Mouse (Mus musculus) limb, embryonic 11.5 days (tissue): ENCODE measurements at regions not wholly inside any gene's neighbourhood (a gene's known extent, or its start where the extent isn't known, plus 50 kb on each side); places are given as distances from the start of the nearest gene placed in this dataset.

Source experiments
- ATAC-seq: fragments of 200-750 bp; cut with Nextera tagmentation; 2 replicates; pipeline ENCODE4 v1.8.0; 2017; ENCODE audit warnings: low read depth; ENCODE audit not compliant: insufficient number of reproducible peaks, low FRiP score, low TSS enrichment
- DNase-seq: peaks from one replicate; pipeline ENCODE4 v3.0.0-alpha.2; 2015; ENCODE audit warnings: low spot score
- H3K27ac ChIP-seq: fragments of 300-500 bp; sonication (generic); replicated peaks from 2 replicates; pipeline ENCODE4 v1.5.1; 2014; ENCODE audit warnings: low read depth, mild to moderate bottlenecking, low read length
- H3K27me3 ChIP-seq: fragments of 300-500 bp; sonication (generic); 2 replicates; pipeline ENCODE4 v1.6.1; 2014; ENCODE audit warnings: mild to moderate bottlenecking, low read length, mixed read lengths; ENCODE audit not compliant: control insufficient read depth, insufficient read depth
- H3K36me3 ChIP-seq: fragments of 300-500 bp; sonication (generic); 2 replicates; pipeline ENCODE4 v1.6.1; 2014; ENCODE audit warnings: mild to moderate bottlenecking, low read length, moderate library complexity, mixed read lengths; ENCODE audit not compliant: control insufficient read depth, insufficient read depth
- H3K4me1 ChIP-seq: fragments of 300-500 bp; sonication (generic); 2 replicates; pipeline ENCODE4 v1.6.1; 2014; ENCODE audit warnings: low read length, mixed read lengths; ENCODE audit not compliant: control insufficient read depth, insufficient read depth
- H3K4me2 ChIP-seq: fragments of 300-500 bp; sonication (generic); 2 replicates; pipeline ENCODE4 v1.6.1; 2014; ENCODE audit warnings: low read depth, mild to moderate bottlenecking, moderate library complexity; ENCODE audit not compliant: severe bottlenecking
- H3K4me3 ChIP-seq: fragments of 300-500 bp; sonication (generic); 2 replicates; pipeline ENCODE4 v1.5.1; 2014; ENCODE audit warnings: low read depth, low read length
- H3K9ac ChIP-seq: fragments of 300-500 bp; sonication (generic); 2 replicates; pipeline ENCODE4 v1.6.1; 2014; ENCODE audit warnings: mild to moderate bottlenecking, low read length
- H3K9me3 ChIP-seq: fragments of 300-500 bp; sonication (generic); 2 replicates; pipeline ENCODE4 v1.6.1; 2016; ENCODE audit warnings: low read length; ENCODE audit not compliant: control insufficient read depth
- WGBS: fragments of 180-500 bp; shearing (Covaris S2); extraction: QIAGEN DNeasy Blood & Tissue Kit; methylation state at CpG from one replicate; pipeline ENCODE4 v1.1.7; 2014; 5-methylcytosine and 5-hydroxymethylcytosine counted together

DNA sequence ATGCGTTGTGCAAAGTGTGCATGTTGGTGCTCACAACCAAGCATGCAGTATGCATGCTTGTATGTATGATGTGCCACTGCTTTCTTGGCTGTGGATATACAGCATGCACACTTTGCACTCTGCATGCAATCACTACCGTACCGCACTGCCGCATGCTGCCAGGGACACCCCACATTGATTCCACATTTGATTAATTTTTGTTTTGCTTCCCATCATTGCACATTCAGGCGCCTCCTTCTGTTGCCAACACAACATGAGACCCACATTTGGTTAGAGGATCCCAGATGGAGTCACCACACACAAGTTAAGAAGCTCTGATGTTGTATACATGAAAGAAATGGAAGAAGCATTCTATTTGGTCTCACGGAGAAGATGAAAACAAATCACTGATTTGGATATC lies 211.2 kb upstream of the Id4 start:
- WGBS: 94% methylated on average over 6 of the region's 6 CpGs
- no peak for ATAC-seq
- no peak for DNase-seq

DNA sequence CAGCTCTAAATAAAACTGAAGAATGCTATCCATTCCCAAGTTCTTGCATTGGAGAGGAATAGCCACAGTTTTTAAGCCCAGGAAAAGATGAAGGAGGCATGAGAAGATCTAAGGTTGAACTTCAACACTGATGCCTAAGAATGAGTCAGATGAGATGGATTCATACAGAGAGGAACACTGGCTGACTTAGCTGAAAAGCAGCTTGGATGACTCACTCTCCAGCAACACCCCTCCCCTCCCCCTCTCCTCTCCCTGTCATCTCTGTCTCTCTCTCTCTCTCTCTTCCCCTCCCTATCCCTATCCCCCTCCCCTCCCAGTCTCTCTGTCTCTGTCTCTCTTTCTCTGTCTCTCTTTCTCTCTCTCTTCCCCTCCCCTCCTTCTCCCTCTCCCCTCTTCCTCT lies 186.4 kb upstream of the Id4 start:
- no peak overlapping the region for H3K4me3 ChIP-seq
- ATAC-seq (no peak), DNase-seq (no peak)
- no peak overlapping the region for H3K9ac ChIP-seq
- H3K27ac ChIP-seq: no peak overlapping the region
- H3K9me3 ChIP-seq: no peaks in the 10 kb centered on the region
- H3K36me3 ChIP-seq: no peaks in the 10 kb centered on the region
- H3K27me3 ChIP-seq: no peaks in the 10 kb centered on the region
- H3K4me2 ChIP-seq: no peak overlapping the region
- no peaks in the 10 kb centered on the region for H3K4me1 ChIP-seq

More for the DNA sequence above, 211.2 kb upstream of the Id4 start:
- Histone ChIP-seq H3K9me3 (no peaks in the 10 kb centered on the region), H3K27ac (no peak overlapping the region), H3K4me3 (no peak overlapping the region), H3K9ac (no peak overlapping the region), H3K36me3 (no peaks in the 10 kb centered on the region), H3K27me3 (no peaks in the 10 kb centered on the region), H3K4me2 (no peak overlapping the region), H3K4me1 (no peaks in the 10 kb centered on the region)

DNA sequence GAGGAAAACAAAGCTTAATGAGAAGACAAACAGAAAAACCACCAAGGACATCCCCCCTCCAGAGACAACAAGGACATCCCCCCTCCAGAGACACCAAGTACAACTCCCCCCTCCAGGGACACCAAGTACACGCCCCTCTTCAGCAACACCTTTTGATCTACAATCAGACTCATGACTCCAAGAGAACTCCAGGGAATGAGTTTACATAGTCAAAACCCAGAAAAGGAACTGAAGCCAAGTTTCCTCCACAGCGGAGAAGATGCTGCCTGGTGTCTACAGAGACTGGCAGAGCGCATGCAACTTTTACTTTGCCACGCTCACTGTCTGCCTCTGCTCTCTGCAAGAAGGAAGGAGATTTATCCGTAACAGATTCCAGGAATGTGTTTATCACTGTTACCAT lies 185.7 kb upstream of the Id4 start:
- 72% methylated on average over 5 of the region's 5 CpGs for WGBS

DNA sequence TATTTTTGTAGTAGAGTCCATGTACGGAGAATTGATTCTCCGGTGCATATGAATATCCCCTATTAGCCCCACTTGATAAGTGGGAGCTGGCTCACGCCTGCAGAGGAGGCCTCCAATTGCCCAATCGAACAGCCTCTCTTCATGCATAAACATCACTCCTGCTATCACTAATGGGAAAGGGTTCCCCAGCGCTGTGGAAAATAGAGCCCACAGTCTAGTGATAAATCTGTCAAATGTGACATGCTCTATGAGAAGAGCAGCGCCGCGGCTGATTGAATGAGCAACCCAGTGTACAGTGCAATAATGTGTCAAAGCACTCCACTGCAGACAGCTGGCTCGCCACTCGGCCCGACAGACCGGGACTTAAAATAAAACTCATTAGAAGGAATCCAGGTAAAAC lies 182.8 kb upstream of the Id4 start:
- Histone ChIP-seq H3K36me3 (no peaks in the 10 kb centered on the region), H3K4me2 (no peak overlapping the region), H3K4me1 (no peaks in the 10 kb centered on the region), H3K27me3 (no peaks in the 10 kb centered on the region), H3K9ac (no peak overlapping the region), H3K9me3 (no peaks in the 10 kb centered on the region), H3K4me3 (no peak overlapping the region), H3K27ac (no peak overlapping the region)
- WGBS: 74% methylated on average over 12 of the region's 12 CpGs
- DNase-seq (no peak), ATAC-seq (no peak)

More for the DNA sequence above, 185.7 kb upstream of the Id4 start:
- DNase-seq (no peak), ATAC-seq (no peak)
- no peaks in the 10 kb centered on the region for H3K36me3 ChIP-seq
- H3K27ac ChIP-seq: no peak overlapping the region
- no peaks in the 10 kb centered on the region for H3K9me3 ChIP-seq
- no peak overlapping the region for H3K4me2 ChIP-seq
- no peak overlapping the region for H3K9ac ChIP-seq
- no peak overlapping the region for H3K4me3 ChIP-seq
- no peaks in the 10 kb centered on the region for H3K27me3 ChIP-seq
- H3K4me1 ChIP-seq: no peaks in the 10 kb centered on the region

DNA sequence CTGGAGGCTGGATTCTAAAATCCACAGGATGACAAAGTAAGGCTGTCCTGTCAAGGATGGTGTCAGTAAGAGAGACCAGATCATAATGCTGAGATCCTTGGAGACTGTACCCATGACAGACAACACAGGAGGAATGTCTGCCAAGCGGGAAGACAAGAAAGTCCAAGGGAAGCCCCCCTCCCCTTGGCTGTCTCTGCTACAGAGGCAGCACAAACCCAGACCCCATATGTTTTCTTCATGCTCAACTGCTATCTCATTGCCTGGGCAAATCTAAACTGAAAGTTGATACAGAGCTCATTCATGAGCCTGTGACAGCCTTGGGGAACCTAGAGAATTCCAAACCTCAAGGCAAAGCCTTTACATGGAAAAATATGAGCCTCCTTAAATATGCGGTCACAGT lies 177.7 kb upstream of the Id4 start:
- no peaks in the 10 kb centered on the region for H3K4me1 ChIP-seq
- no peak overlapping the region for H3K9ac ChIP-seq
- no peak overlapping the region for H3K4me3 ChIP-seq
- no peaks in the 10 kb centered on the region for H3K9me3 ChIP-seq
- DNase-seq (no peak), ATAC-seq (no peak)
- no peak overlapping the region for H3K27ac ChIP-seq
- no peaks in the 10 kb centered on the region for H3K27me3 ChIP-seq
- no peak overlapping the region for H3K4me2 ChIP-seq
- 87% methylated on average over 2 of the region's 2 CpGs for WGBS
- no peaks in the 10 kb centered on the region for H3K36me3 ChIP-seq

DNA sequence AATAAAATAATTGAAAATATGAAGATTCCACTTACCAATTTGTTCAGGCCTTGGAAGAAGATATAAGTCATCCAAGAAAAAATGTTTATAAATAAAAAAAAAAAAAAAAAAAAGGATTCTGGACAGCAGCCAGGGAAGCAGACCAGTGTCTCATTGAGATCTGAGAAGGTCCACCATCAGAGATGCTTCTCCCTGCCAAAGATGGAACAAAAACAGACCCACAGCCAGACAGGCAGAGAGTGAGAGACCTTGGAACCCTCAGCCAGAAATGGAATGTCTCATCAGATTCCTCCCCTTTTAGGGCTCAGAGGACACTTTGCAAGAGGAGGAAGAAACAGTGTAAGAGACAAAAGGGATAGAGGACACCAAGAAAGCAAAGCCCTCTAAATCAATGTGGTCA lies 177.2 kb upstream of the Id4 start:
- Histone ChIP-seq H3K27me3 (no peaks in the 10 kb centered on the region), H3K36me3 (no peaks in the 10 kb centered on the region), H3K9me3 (no peaks in the 10 kb centered on the region), H3K4me2 (no peak overlapping the region), H3K4me1 (no peaks in the 10 kb centered on the region), H3K4me3 (no peak overlapping the region), H3K9ac (no peak overlapping the region), H3K27ac (no peak overlapping the region)
- DNase-seq: no peak
- no peak for ATAC-seq

DNA sequence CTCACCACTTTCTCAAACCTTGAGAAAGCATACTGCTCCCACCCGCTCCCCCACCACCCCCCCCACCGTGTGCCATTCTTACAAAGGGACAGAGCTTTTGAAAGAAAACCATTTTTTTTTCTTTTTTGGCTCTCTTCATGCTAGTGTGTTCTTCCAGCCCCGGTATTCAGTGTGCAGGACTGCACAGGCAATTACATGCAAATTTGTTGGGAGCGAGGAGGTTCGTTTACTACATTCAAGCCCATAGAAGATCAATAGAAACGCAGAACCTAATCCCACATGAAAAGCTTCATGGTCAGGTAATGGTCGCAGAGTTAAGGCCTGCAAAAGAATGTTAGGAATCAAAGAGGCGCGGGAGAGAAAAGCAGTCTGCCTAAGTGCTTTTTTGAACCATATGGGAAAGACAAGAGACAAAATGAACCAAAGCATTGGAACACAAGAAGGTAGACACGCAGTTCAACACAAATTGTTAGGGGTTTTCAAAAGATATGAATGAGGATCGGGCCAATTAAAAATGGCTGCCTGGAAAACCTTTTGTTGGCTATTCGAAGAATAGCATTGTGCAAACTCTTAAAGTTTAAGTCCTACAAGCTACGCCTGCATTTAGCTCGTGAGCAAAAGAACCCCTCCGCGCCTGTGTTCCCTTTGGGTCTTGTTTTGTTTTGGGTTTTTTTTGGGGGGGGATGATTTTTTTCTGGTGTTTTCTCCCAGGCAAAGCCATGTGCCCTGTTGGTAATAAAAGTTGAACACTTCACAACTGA lies 166.6 kb upstream of the Id4 start:
- no peaks in the 10 kb centered on the region for H3K4me1 ChIP-seq
- no peak for ATAC-seq
- H3K36me3 ChIP-seq: no peaks in the 10 kb centered on the region
- H3K4me3 ChIP-seq: no peak overlapping the region
- no peak overlapping the region for H3K27ac ChIP-seq
- H3K9ac ChIP-seq: no peak overlapping the region
- no peaks in the 10 kb centered on the region for H3K9me3 ChIP-seq
- no peaks in the 10 kb centered on the region for H3K27me3 ChIP-seq
- H3K4me2 ChIP-seq: no peak overlapping the region
- DNase-seq: no peak
- WGBS: 82% methylated on average over 16 of the region's 16 CpGs

DNA sequence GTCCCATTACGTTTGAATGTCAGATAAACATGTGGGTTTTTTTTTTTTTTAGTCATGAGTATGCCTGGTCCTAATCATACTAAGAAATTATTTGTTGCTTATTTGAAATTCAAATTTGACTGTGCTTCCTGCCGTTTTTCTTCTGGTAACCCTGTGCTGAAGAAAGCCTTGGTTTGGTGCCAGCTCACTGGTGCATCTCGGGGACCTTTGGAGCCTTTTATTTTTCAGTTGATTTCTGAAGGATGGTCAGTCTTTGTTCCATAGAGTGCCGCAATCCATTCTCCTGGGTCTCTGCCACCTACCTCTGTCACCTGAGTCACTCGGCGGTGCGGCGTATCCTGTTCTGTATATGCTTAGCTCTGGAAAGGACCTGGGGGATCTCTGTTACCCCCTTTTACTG lies 158.9 kb upstream of the Id4 start:
- no peak overlapping the region for H3K27ac ChIP-seq
- H3K9ac ChIP-seq: no peak overlapping the region
- WGBS: 78% methylated on average over 8 of the region's 8 CpGs
- H3K9me3 ChIP-seq: no peaks in the 10 kb centered on the region
- no peaks in the 10 kb centered on the region for H3K27me3 ChIP-seq
- no peak for ATAC-seq
- no peak overlapping the region for H3K4me3 ChIP-seq
- no peaks in the 10 kb centered on the region for H3K4me1 ChIP-seq
- DNase-seq: no peak
- H3K4me2 ChIP-seq: no peak overlapping the region
- no peaks in the 10 kb centered on the region for H3K36me3 ChIP-seq

DNA sequence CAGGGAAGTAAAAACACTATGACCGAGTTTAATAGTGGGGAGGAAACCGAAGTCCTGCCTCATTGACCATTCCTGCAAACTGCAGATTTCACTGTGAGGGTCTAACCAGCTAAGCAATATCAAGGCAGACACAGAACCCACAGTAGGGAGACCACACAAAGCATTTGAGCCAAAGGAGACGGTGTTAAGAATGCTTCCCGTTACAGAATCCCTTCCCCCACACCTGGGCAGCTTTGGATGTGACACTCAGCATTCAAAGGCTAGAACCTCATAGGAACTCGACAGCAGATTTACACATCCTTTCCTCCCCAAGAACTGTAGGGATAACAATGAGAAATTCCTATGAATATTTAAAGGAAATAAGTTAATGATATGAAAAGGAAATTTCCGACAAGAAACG lies 158.5 kb upstream of the Id4 start:
- Histone ChIP-seq H3K4me1 (no peaks in the 10 kb centered on the region), H3K9ac (no peak overlapping the region), H3K27me3 (no peaks in the 10 kb centered on the region), H3K4me3 (no peak overlapping the region), H3K27ac (no peak overlapping the region), H3K9me3 (no peaks in the 10 kb centered on the region), H3K36me3 (no peaks in the 10 kb centered on the region), H3K4me2 (no peak overlapping the region)
- ATAC-seq (no peak), DNase-seq (no peak)
- WGBS: 59% methylated on average over 7 of the region's 7 CpGs
